Mouse (Mus musculus) CH12.LX (cell line): ENCODE results near the gene Ccdc170.

Experiments
- CHD2 ChIP-seq: IDR thresholded peaks from 2 replicates; pipeline ENCODE4 v1.6.1; 2011; ENCODE audit warnings: low read length, improper control_type of control experiment
- CTCF ChIP-seq, 2 experiments: IDR thresholded peaks in 1 of 2; conservative IDR thresholded peaks in 1 of 2; 2 replicates each; pipeline ENCODE4 v1.5.1; 2011 to 2012; ENCODE audit warnings: low read depth in 2 of 2, low read length in 2 of 2, improper control_type of control experiment in 1 of 2, inconsistent platforms in 1 of 2, mild to moderate bottlenecking in 1 of 2, moderate library complexity in 1 of 2
- EP300 ChIP-seq: IDR thresholded peaks from 2 replicates; pipeline ENCODE4 v1.6.1; 2011; ENCODE audit warnings: low read length, improper control_type of control experiment
- GABPA ChIP-seq: IDR thresholded peaks from 2 replicates; pipeline ENCODE4 v1.6.1; 2012; ENCODE audit warnings: low read depth, low read length, improper control_type of control experiment, inconsistent platforms; ENCODE audit not compliant: insufficient replicate concordance
- HCFC1 ChIP-seq: IDR thresholded peaks from 2 replicates; pipeline ENCODE4 v1.6.1; 2012; ENCODE audit warnings: low read depth, mild to moderate bottlenecking, inconsistent platforms, low read length, improper control_type of control experiment
- MAZ ChIP-seq: IDR thresholded peaks from 2 replicates; pipeline ENCODE4 v1.6.1; 2012; ENCODE audit warnings: low read depth, mild to moderate bottlenecking, inconsistent platforms, low read length, improper control_type of control experiment, moderate library complexity
- MXI1 ChIP-seq: IDR thresholded peaks from 2 replicates; pipeline ENCODE4 v1.6.1; 2011; ENCODE audit warnings: mild to moderate bottlenecking, low read depth, low read length, improper control_type of control experiment
- NELFE ChIP-seq: IDR thresholded peaks from 2 replicates; pipeline ENCODE4 v1.6.1; 2011; ENCODE audit warnings: low read depth, low read length, improper control_type of control experiment
- POLR2A ChIP-seq: IDR thresholded peaks from 2 replicates; pipeline ENCODE4 v1.6.1; 2011; ENCODE audit warnings: low read depth, mild to moderate bottlenecking, improper control_type of control experiment, low read length
- RCOR1 ChIP-seq: conservative IDR thresholded peaks from 2 replicates; pipeline ENCODE4 v1.6.1; 2012; ENCODE audit warnings: low read depth, mild to moderate bottlenecking, inconsistent platforms, low read length, improper control_type of control experiment
- SMC3 ChIP-seq: IDR thresholded peaks from 2 replicates; pipeline ENCODE4 v1.6.1; 2011; ENCODE audit warnings: low read depth, low read length, improper control_type of control experiment
- UBTF ChIP-seq: IDR thresholded peaks from 2 replicates; pipeline ENCODE4 v1.6.1; 2012; ENCODE audit warnings: low read depth, mild to moderate bottlenecking, inconsistent platforms, low read length, improper control_type of control experiment, moderate library complexity
- ZC3H11A ChIP-seq: IDR thresholded peaks from 2 replicates; pipeline ENCODE4 v1.6.1; 2012; ENCODE audit warnings: low read depth, mild to moderate bottlenecking, inconsistent platforms, low read length, improper control_type of control experiment

GRCm38 (mm10) chr10:4484986-4485385, 2.7 kb downstream of the Ccdc170 start:
- TF ChIP-seq SMC3 = no peak
- no peak for TF ChIP-seq CTCF (conservative IDR thresholded peaks at IDR 0.05 in 1 of 2, IDR thresholded peaks at IDR 0.05 in 1 of 2; ENCODE audit: low read depth in 2 of 2, low read length in 2 of 2)
- no peak for TF ChIP-seq EP300
- TF ChIP-seq ZC3H11A = no peak
- no peak for TF ChIP-seq CHD2
- no peak for TF ChIP-seq HCFC1
- no peak for TF ChIP-seq NELFE
- no peak for TF ChIP-seq UBTF
- TF ChIP-seq MAZ = no peak
- TF ChIP-seq POLR2A = no peak
- TF ChIP-seq GABPA = no peak
- TF ChIP-seq MXI1 = no peak
- no peak for TF ChIP-seq RCOR1
